Mouse (Mus musculus) B cell, adult 2 months (primary cell): ENCODE data around the gene Rel.
"Not testable (repeated sequence)": the region's sequence is repeated elsewhere in the genome, so short reads cannot be mapped to it uniquely, and the experiment has no call there.

ENCODE experiments used
- DNase-seq, 2 experiments: peaks; one replicate each; pipeline ENCODE4 v3.0.0; 2022

Gene Rel

DNA sequence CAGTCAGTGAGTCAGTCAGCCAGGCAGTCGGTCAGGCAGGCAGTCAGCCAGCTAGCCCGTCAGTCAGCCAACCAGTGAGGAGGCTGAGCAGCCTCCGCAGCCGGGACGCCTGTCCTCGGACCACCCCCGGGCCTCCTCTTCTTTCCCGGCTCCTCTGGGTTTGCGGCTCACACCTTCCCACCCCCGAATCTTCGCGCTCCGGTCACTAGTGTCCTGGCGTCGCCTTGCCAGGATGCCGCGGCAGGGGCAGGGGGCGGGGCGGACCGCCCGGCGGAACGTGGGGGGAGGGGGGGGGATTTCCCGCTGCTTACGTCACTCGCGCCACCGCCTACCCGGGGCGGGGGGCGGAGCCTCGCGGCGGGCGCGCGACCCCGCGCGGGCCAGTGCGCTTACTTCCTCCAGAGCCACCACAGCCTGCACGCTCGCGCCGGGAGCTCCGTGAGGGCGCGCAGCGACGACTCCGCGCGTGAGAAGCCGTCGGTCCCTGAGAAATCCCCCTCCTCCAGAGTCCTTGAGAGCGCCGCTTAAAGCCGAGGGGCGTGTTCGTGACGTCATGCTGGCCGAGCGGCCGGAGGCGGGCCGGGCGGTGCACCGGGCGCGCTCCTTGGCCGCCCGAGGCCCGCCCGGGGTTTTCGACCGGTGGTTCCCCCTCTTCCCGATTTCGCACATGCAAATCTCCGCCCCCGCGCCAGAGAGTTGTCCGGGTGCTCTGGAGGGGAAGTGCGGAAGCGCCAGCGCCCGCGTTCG lies at the start of gene Rel:
TSS of gene Rel (minus strand) at position 211 of the 747 bp plus-strand sequence.
- peak; percentile 92 to 93 for DNase-seq

DNA sequence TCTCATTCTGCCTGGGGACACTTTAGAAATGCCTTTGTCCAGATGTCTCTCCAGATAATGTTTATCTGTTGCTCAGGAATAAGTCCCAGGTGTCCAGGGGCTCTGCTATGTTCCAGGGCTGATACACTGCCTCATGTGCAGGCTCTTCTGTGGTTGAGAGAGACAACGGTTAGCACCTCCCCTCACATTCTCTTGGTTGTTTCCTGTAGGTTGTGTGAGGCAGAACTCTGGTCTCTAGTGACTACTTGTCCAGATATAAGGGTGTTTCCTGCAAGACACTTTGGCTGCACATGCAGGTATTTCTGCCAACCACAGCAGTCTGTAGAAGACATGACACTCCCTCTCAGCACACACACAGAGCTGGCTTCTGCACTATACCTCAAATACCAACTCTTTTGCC lies 48.0 kb upstream of the Rel start:
- peak; percentile 19 to 25 for DNase-seq

DNA sequence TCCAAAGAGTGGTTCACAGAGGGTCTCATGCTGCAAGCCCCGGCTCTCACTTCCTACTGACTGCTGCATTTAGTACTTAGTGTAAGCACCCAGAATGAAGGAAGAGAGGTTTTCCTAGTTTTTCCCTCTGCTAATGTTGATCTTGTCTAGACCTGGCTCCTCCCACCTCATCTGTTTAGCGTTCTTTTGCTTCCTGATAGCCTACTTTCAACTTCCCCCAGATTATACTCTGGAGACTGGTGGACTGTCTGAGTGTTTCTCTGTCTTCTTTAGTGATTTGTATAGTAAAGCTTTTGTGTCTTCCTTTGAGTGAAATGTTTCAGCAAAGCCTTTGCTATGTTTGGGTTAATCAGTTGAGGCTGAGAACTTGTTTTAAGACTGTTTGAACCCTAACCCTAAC lies 40.0 kb upstream of the Rel start:
- no peak for DNase-seq

DNA sequence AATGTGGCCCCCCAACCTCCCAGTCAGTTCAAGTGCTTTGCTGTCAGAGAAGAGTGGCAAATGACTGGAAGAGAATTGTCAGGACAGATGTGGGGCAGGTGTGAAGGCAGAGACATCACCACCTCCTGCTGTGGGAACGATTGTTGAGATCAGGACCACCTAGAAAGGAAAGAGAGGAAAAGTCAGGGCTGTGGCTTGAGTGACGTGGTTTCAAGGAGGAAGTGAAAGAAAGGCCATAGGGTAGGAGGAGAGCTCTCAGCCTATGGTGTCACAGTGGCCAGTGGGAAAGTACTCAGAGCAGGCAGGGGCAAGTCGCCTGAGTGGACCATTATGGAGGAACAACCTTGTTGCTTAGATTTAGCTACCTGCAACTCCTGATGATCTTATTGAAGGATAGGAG lies 34.9 kb upstream of the Rel start:
- DNase-seq: peak in 1 of 2 experiments; percentile 17

DNA sequence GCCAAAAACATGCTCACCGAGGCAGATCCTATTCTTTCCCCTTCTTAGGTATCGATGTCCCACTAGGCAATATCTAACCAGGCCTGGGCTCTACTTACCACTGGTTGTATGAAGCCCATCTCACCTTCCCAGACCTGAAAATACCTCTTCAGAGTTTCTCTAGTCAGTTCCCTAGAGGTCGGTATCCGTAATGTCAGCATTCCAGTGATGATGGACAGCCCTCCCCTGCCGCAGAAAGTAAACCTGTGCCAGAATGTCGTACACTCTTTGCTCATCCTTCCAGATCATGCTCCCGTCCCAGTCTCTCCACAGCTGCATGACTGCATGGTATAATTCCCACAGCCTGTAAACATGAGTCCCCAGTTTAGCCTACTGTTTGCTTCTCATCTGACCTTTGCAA lies 32.4 kb upstream of the Rel start:
- no peak for DNase-seq

DNA sequence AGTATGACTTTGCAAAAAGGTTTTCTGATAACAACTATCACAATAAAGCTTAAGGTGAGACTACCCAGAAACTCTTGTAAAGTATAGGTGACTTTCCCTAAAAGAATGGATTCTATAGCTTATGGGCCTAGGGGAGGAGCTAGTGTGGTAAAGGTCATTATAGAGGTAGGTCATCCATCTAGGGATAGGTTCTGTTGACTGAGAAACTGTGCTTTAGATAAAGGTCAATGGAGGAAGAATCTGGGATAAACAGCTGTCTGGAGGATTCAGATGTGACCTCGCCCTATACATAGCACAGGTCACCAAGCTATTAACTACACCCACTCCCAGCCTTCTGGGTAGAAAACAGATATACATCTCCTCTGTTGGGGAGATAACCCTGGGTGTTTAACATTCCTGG lies 31.5 kb upstream of the Rel start:
- no peak for DNase-seq

DNA sequence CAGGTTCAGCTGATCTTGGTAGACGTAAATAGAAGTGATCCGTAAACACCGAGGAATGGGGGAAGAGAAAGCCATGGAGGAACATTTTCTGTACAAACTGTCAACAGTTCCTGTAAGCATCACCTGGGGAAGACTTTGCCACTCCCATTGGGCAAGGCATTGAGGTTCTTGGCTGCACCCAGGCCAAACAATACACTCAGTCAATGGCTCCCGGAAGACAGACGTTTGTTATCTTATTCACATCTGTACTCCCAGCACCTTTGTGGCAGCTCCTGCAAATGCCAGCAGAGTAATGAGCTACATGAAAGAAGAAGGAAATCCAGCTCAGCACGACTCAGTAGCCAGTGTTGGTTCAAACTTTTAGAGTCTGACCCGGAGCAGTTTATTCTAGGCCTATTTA lies 31.1 kb upstream of the Rel start:
- DNase-seq: no peak

DNA sequence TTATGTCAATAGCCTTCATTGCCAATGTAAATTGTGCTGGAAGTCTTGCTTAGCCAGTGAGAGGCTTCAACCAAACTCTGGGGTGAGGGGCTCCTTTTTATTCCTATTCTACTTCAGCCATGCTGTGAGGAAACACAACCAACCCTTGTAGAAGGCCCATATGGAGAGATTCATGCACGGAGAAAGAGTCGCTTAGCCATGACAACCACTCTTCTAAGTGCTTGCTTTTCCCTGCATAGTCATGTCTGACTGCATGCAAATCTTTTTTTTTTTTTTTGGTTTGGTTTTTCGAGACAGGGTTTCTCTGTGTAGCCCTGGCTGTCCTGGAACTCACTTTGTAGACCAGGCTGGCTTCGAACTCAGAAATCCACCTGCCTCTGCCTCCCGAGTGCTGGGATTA lies 12.9 kb upstream of the Rel start:
- DNase-seq: not testable (repeated sequence)

DNA sequence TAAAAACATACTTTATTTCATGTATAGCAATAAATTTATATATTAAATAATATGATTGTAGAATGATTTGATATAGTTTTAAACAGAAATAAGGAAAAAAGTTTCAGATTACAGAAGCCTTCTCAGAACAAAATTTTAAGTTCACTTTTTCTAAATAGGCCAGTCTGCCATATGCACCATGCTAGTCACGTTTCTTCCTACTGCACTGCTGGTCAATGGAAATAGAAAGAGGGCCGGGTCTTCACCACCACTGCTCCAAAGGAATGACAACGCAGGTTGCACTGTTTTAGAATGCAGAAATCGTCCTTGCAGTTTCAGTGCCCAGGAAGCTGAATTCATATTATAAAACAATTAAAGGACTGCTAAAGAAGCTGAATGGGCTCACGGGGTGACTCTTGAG lies 12.3 kb upstream of the Rel start:
- no peak for DNase-seq

DNA sequence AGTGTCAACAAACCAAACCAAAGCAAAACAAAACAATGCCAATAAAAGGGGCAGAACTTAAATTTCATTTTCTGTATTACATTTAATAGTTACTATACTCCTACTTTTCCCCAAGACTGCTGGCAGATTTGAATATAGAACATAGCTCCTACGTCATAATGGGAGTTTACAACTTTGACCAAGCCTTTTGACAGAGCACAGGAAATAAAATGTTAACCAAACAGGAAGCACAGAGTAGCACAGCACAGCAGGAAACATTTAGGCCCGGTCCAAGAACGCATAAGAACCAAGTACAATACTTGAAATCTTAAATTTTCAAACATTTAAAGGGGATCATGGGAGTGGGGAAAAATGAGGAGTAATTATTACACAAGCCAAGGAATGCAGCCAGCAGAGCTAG lies 11.3 kb upstream of the Rel start:
- peak in 1 of 2 experiments; percentile 27 for DNase-seq

DNA sequence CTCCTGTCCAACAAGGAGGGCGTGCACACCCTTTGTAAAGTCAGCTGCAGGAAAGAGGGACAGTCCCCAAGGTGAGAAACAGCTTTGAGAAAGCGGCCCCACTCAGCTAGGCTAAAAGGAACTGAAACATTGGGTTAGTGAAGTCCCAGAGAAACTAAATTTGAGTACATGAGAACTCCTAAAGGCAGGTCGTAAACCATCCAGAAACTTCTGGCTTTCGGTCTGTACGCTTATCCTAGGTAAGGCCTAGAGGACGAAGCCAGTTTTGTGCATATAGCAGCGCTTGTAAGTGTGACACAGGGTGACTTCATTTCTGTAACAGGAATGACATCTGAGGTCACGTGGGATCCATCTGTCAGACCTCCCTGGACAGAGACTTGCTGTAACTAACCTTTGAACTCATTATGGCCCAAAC lies 8.0 kb upstream of the Rel start:
- DNase-seq: peak; percentile 71 to 75

DNA sequence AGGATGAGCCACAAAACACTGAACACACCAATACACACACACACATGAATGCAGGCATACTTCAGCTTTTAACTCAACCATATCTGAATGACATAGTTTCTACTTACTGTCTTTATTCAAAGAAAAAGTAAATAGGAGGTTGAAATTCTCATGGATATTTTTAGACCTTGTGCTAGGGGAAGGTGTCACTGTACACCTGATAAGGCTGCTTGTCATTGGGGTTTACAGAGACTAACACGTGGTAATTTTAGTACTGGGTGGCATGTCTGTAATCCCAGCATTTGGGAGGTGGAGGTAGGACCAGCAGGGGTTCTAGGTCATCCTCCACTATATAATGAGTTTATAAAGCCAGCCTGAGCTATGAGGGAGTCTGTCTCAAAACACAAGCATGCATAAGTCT lies 1.7 kb upstream of the Rel start:
- no peak for DNase-seq

DNA sequence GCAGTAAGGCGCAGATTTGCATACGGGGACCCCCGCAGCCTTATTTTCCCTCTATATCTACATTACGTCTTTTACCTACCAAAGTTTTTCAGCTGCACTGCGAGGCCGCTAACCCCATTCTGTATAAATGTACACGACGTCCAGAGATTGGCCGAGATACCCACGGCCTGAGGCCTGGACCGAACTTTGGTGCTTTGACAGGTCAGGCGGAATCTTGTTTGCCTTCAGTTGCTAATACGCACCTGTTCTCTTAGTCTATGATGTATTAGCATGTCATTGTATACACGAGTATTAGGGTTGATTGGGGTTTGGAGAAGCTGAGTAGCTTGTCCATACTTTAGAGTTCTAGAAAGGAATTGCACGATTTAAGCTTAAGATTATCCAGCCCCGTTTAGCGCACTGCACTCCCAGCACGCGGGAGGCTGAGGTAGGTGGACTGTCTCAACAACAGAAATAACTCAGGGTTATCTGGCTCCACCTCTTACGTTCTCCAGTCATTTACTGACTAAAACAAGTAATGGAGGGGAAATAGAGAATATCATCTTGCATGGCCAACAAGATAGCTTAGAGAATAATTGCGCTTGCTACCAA lies 832 bp upstream of the Rel start:
- no peak for DNase-seq

DNA sequence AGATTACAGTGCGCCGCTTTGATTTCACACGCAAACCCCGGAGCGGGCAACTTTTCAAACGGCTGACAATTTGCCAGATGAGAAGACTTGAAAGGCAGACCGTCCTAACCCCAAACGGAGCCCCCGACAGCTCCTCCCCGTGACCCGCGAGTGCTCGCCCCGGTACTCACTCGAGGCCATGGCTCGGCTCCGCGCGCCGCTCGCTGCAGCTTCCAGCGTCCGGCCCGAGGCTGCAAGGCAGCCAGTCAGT lies 335 bp downstream of the Rel start:
- no peak for DNase-seq

DNA sequence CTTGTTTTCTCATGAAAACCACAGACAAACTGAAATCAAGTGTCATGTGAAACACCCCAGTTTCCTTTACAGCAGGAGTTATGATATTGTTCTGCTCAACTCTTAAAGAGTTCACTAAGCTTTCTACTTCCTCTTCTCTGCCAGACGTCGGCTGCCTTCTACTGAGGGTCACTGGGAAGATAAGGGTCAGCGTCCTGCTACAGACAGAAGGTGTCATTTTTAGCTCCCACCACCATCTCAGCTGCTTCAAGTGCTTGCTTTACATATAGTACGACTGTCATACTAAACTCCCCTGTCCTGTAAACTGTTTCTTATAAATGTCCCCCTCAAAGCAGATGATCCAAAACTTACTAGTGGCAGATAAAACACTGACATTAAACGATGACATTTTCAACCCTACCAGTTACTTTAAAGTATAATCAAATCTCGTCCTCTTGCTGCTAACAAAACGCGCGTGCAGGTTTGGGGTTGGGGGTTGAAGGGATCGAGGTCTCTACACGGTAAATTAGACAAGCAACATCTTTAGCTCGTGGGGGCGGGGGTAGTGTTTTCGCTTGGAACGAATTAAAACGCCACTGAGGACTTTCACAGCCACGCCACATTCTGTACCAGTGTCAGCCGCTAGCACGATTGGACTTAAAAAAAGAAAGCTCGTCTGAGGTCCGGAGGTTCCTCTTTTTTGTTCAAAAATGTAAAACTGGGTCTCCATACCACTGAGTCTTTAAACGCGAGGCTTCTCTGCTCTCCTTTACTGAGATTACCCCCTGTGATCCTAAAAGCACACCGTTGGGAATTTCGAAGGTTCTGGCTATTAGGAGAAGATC lies 872 bp downstream of the Rel start:
- peak; percentile 72 to 76 for DNase-seq

DNA sequence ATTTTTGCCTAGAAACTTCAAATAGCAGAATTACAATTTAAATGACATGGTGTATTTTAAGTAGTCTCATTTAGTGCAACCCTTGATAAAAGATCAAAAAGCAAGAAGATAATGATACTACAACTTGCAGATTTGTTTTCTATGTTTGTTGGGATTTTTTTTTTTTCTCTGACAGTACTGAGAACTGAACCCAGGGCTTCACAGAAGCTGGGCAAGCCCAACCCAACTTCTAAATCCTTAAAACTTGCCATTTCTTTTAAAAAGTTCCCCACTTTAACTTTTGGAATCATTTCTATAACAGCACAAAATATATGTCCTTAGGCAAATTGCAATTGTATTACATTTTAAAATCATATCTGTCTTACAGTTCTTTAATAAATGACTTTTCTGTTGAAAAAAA lies 1.7 kb downstream of the Rel start:
- no peak for DNase-seq

DNA sequence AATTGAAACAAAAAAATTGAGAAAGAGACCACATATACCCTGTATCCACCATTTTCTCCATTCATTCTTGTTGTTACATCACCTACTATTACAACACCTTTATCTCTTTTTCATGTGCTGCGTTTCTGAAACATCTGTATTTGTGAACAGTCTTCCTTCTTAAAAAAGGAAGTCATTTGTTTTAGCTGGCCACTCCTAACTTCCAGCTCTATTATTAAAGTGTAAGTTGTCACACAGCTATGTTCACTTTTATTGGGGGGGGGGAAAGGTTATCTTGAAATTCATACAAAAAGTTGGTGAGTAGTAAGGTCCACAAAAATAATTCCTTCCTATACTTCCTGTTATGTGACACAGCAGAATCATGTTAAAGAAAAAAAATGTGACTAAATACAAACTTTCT lies 2.8 kb downstream of the Rel start:
- no peak for DNase-seq

DNA sequence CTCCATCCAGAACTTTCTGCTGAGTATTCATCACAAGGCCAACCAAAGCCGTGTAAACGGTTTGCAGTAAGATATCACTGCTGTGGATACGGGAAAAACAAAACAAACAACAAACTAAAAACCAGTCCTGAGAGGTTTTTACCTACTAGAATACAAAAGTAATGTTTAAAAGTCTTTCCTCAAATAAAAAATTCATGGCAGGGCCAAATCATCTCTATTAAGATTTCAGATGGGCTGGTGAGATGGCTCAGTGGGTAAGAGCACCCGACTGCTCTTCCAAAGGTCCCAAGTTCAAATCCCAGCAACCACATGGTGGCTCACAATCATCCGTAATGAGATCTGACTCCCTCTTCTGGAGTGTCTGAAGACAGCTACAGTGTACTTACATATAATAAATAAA lies 3.4 kb downstream of the Rel start:
- not testable (repeated sequence) for DNase-seq

DNA sequence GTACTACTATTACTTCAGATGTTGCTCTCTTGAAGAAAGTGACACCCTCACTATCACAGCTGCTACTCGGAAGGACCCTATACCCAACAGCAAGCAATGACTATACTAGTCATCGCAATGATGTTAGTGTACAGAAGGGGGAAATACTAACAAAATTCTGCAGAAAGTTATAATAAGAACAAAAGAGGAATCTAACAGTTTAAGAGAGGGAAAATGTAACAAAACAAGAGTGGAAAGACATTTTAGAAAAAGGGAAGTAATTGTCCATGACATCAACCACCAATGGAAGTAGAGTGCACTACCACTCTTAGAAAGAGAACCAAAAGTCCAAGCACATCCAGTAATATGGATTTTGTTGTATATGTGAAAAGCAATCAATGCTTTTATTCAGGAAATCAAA lies 8.1 kb downstream of the Rel start:
- no peak for DNase-seq

DNA sequence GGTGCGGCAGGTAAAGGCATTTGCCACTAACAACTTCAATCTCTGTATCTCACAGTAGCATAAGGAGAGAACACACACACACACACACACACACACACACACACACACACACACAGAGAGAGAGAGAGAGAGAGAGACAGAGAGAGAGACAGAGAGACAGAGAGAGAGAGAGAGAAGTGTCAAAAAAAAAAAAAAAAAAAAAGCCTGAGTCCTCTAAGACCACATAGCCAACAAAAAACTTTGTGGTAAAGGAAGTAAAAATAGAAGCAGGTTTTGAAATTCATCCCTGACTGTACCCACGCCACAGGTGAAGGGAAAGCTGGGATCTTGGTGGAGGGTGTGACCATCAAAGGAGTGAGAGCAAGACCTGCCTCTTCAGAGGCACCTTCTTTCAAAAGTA lies 12.6 kb downstream of the Rel start:
- no peak for DNase-seq

DNA sequence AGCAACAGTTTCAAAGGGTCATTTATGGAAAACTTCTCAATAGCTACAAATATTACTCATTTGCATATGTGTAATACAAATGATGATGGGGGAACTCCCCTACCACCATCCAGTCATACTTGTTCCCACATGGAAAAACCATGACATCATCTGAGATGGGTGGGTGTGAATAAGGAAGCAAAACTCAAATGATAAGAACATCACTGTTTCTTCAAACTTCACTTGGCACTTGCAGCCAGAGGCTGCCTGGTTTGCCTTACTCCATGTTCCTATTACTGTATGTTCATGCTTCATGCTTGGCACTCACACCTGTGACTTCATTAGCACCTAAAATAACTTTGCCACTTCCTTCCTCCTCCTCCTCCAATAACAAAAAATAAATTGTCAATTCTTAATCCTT lies 16.4 kb downstream of the Rel start:
- no peak for DNase-seq

DNA sequence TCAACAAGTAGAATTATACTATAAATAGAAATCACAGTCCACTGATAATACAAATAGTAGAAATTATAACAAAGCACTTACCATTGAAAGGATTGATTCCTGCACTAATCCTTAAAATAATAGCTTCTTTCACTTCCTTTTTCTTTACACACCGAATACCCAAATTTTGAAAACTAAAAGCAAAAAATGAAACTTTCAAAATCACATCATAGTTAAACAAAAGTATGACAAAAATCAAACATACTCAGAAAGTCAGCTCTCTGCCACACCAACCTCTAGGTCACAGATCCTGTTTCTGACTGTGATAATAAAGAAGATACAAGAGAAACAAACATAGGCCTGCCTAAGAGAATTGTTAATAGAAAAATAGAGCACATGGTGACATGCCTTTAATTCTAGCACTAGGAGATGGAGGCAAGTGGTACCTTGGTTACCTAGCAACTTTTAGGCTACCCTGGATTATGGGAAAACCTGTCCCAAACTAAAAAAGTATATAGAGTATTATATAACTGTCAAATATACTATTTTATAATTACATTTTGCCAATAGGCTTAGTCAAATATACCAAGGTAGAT lies 17.5 kb downstream of the Rel start:
- DNase-seq: no peak

DNA sequence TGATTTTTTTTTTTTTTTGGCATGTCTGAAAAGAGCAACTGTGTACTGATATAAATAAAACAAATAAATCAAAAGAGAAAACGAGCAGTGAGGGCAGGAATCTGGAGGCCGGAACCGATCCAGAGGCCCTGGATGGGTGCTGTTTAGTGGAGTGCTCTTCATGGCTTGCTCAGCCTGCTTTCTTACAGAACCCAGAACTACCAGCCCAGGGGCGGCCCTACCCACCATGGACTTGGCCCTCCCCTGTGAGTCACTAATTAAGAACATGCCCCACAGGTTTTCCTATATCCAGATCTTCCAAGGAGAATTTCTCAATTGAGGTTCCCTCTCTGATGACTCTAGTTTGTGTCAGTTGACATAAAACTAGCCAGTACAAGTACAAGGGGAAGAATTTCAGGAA lies 24.7 kb downstream of the Rel start:
- no peak for DNase-seq

DNA sequence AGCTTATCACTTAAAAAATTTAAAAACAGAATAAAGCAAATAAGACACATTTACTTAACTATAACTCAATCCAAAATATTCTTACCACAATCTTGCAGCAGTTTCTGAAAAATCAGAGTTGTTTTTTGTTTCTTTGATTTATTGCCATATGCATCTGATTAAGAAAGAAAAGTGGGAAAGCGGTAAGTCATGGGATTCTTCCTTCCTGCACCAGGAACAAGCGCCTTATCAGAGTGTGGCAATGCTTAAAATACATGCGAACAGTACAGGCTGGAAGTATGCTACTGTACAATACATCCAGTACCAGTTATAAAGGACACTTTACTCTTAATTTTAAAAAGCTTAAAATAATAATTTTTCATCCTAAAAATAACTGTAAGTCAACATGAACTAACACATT lies 26.4 kb downstream of the Rel start:
- DNase-seq: no peak
